Comparison of ENCODE assay signal across 29 mouse cellular contexts in genomic region chr5:145662007-145662406, GRCm38 (mm10). TPM values are rescaled to one million over a fixed set of nuclear protein-coding genes. Genes with fewer than 3 reads are reported as not detected.
DNase-seq lines count a peak whose midpoint lies in the region; ATAC-seq and TF ChIP-seq lines count a peak whose summit lies in the region.
"Had no signal": no experiment of that assay in that cellular context is flagged by ENCODE, and none has a peak within 500 bp of the region (broad histone marks: within the 10 kb centered on the region; RNA-seq: fewer than 3 reads in every experiment).

No protein-coding gene starts in this region.

- no peak overlapping the region for H3K4me2 ChIP-seq in embryonic facial prominence, embryonic 13.5 days
- no peak overlapping the region for H3K4me2 ChIP-seq in limb, embryonic 13.5 days (replicated peaks)
- no peak overlapping the region for H3K4me2 ChIP-seq in midbrain, embryonic 12.5 days (replicated peaks)
- no peak overlapping the region for H3K4me2 ChIP-seq in midbrain, postnatal 0 days (ENCODE audit: low read depth, low read length, poor library complexity, severe bottlenecking)
- H3K4me2 ChIP-seq: heart, embryonic 13.5 days; hindbrain, embryonic 12.5 days had no signal

- DNase-seq in embryonic facial prominence, embryonic 10.5 days (ENCODE audit: low spot score), result no peak
- DNase-seq in limb, embryonic 10.5 days (ENCODE audit: low spot score), result no peak
- no peak for DNase-seq in midbrain, postnatal 0 days (ENCODE audit: low spot score)
- no peak for DNase-seq in c-Kit-positive CD71-positive TER-119-positive erythroid progenitor cells, embryonic 14.5 days (ENCODE audit: low spot score)
- DNase-seq: adrenal gland, postnatal 10 days; B cell, adult 2 months; cerebellum, adult 11-12 months; cerebellum, adult 9-10 months; cerebellum, postnatal 25 days; gastrocnemius, adult 2 months; gastrocnemius, postnatal 25 days; heart, postnatal 4 days had no signal

- peak; percentile 64 for ATAC-seq in embryonic facial prominence, embryonic 13.5 days (ENCODE audit: insufficient number of reproducible peaks, insufficient read depth, low FRiP score, low TSS enrichment, low read depth)
- 0 out of 2 replicates have a peak, but pooled peaks have one; percentile 5 for ATAC-seq in limb, embryonic 13.5 days (ENCODE audit: low FRiP score, low read depth)
- ATAC-seq in midbrain, embryonic 12.5 days (ENCODE audit: low FRiP score, low read depth), result 0 out of 2 replicates have a peak, but pooled peaks have one; percentile 56
- no peak for ATAC-seq in midbrain, postnatal 0 days (ENCODE audit: low FRiP score)
- ATAC-seq: CD4-positive, CD25-positive, alpha-beta regulatory T cell, adult 4 months; forebrain, embryonic 14.5 days; hindbrain, embryonic 16.5 days; inflammation-experienced regulatory T-cells, adult 6 months had no signal

- H3K4me3 ChIP-seq in embryonic facial prominence, embryonic 13.5 days, result no peak overlapping the region
- no peak overlapping the region for H3K4me3 ChIP-seq in embryonic facial prominence, embryonic 10.5 days
- H3K4me3 ChIP-seq in limb, embryonic 13.5 days, result no peak overlapping the region
- H3K4me3 ChIP-seq in limb, embryonic 10.5 days, result no peak overlapping the region
- H3K4me3 ChIP-seq in midbrain, embryonic 12.5 days, result no peak overlapping the region
- no peak overlapping the region for H3K4me3 ChIP-seq in midbrain, postnatal 0 days (ENCODE audit: low read depth, low read length)
- H3K4me3 ChIP-seq: erythroblast, embryonic 14.5 days; forebrain, embryonic 10.5 days; gastrocnemius, adult 2 months; heart, embryonic 13.5 days; hindbrain, embryonic 12.5 days had no signal

- H3K9me3 ChIP-seq in embryonic facial prominence, embryonic 13.5 days, result peaks cover 45% of the 10 kb centered on the region
- H3K9me3 ChIP-seq in embryonic facial prominence, embryonic 10.5 days, result peaks cover 77% of the 10 kb centered on the region
- peaks cover 47% of the 10 kb centered on the region for H3K9me3 ChIP-seq in limb, embryonic 13.5 days
- H3K9me3 ChIP-seq in limb, embryonic 10.5 days (replicated peaks), result peaks cover 28% of the 10 kb centered on the region
- peaks cover 57% of the 10 kb centered on the region for H3K9me3 ChIP-seq in midbrain, embryonic 12.5 days
- H3K9me3 ChIP-seq in midbrain, postnatal 0 days (ENCODE audit: low read length), result peaks cover 44% of the 10 kb centered on the region

- H3K36me3 ChIP-seq in embryonic facial prominence, embryonic 13.5 days, result 0 out of 2 replicates have a peak, but pooled peaks cover 2% of the 10 kb centered on the region
- H3K36me3 ChIP-seq in embryonic facial prominence, embryonic 10.5 days (replicated peaks), result no peaks in the 10 kb centered on the region
- no peaks in the 10 kb centered on the region for H3K36me3 ChIP-seq in limb, embryonic 13.5 days
- H3K36me3 ChIP-seq in limb, embryonic 10.5 days, result no peaks in the 10 kb centered on the region
- no peaks in the 10 kb centered on the region for H3K36me3 ChIP-seq in midbrain, embryonic 12.5 days
- no peaks in the 10 kb centered on the region for H3K36me3 ChIP-seq in midbrain, postnatal 0 days (ENCODE audit: insufficient read depth, low read length)
- H3K36me3 ChIP-seq: forebrain, embryonic 10.5 days; heart, embryonic 13.5 days; hindbrain, embryonic 12.5 days had no signal

- no peaks in the 10 kb centered on the region for H3K27me3 ChIP-seq in embryonic facial prominence, embryonic 13.5 days
- H3K27me3 ChIP-seq in embryonic facial prominence, embryonic 10.5 days (replicated peaks; ENCODE audit: low read depth, poor library complexity, severe bottlenecking), result no peaks in the 10 kb centered on the region
- H3K27me3 ChIP-seq in limb, embryonic 13.5 days, result no peaks in the 10 kb centered on the region
- H3K27me3 ChIP-seq in limb, embryonic 10.5 days (ENCODE audit: low read depth, poor library complexity, severe bottlenecking), result no peaks in the 10 kb centered on the region
- no peaks in the 10 kb centered on the region for H3K27me3 ChIP-seq in midbrain, embryonic 12.5 days
- H3K27me3 ChIP-seq in midbrain, postnatal 0 days (ENCODE audit: insufficient read depth, low read length), result no peaks in the 10 kb centered on the region
- H3K27me3 ChIP-seq: heart, embryonic 13.5 days; hindbrain, embryonic 12.5 days had no signal

- 86% methylated on average over 7 of the region's 7 CpGs for WGBS in embryonic facial prominence, embryonic 13.5 days
- WGBS in embryonic facial prominence, embryonic 10.5 days, result 87% methylated on average over 7 of the region's 7 CpGs
- 84% methylated on average over 7 of the region's 7 CpGs for WGBS in limb, embryonic 13.5 days
- 88% methylated on average over 7 of the region's 7 CpGs for WGBS in limb, embryonic 10.5 days
- 84% methylated on average over 7 of the region's 7 CpGs for WGBS in midbrain, embryonic 12.5 days
- 85% methylated on average over 7 of the region's 7 CpGs for WGBS in midbrain, postnatal 0 days

- no peak overlapping the region for H3K9ac ChIP-seq in embryonic facial prominence, embryonic 13.5 days
- no peak overlapping the region for H3K9ac ChIP-seq in limb, embryonic 13.5 days
- no peak overlapping the region for H3K9ac ChIP-seq in midbrain, embryonic 12.5 days (replicated peaks)
- H3K9ac ChIP-seq in midbrain, postnatal 0 days (replicated peaks; ENCODE audit: low read length, poor library complexity, severe bottlenecking), result no peak overlapping the region
- H3K9ac ChIP-seq: heart, embryonic 13.5 days; hindbrain, embryonic 12.5 days had no signal

- H3K4me1 ChIP-seq in embryonic facial prominence, embryonic 13.5 days, result no peaks in the 10 kb centered on the region
- H3K4me1 ChIP-seq in embryonic facial prominence, embryonic 10.5 days, result no peaks in the 10 kb centered on the region
- H3K4me1 ChIP-seq in limb, embryonic 13.5 days, result no peaks in the 10 kb centered on the region
- H3K4me1 ChIP-seq in limb, embryonic 10.5 days, result no peaks in the 10 kb centered on the region
- no peaks in the 10 kb centered on the region for H3K4me1 ChIP-seq in midbrain, embryonic 12.5 days
- no peaks in the 10 kb centered on the region for H3K4me1 ChIP-seq in midbrain, postnatal 0 days (ENCODE audit: insufficient read depth, low read length)
- H3K4me1 ChIP-seq: forebrain, embryonic 10.5 days; heart, embryonic 13.5 days; hindbrain, embryonic 12.5 days had no signal

- no peak for TF ChIP-seq CTCF in midbrain, postnatal 0 days (IDR thresholded peaks at IDR 0.05)

- no peak overlapping the region for H3K27ac ChIP-seq in embryonic facial prominence, embryonic 13.5 days
- H3K27ac ChIP-seq in embryonic facial prominence, embryonic 10.5 days (replicated peaks), result no peak overlapping the region
- no peak overlapping the region for H3K27ac ChIP-seq in limb, embryonic 13.5 days
- no peak overlapping the region for H3K27ac ChIP-seq in limb, embryonic 10.5 days
- H3K27ac ChIP-seq in midbrain, embryonic 12.5 days (replicated peaks), result no peak overlapping the region
- no peak overlapping the region for H3K27ac ChIP-seq in midbrain, postnatal 0 days (ENCODE audit: low read depth, low read length)
- H3K27ac ChIP-seq: forebrain, embryonic 10.5 days; gastrocnemius, adult 2 months; heart, embryonic 13.5 days; hindbrain, embryonic 12.5 days had no signal

RNA-seq across cellular contexts. Expression of gene Cyp3a41a, which starts 57.9 kb away (rescaled TPM):
- polyA plus RNA-seq in embryonic facial prominence, embryonic 13.5 days (2015; fragmentation: Nextera tagmentation; extraction: Ambion mirVana), result not detected in 2 replicates
- not detected in 2 replicates for polyA plus RNA-seq in embryonic facial prominence, embryonic 10.5 days (2016; fragmentation: Nextera tagmentation; extraction: Ambion mirVana)
- not detected in 2 replicates for polyA plus RNA-seq in limb, embryonic 13.5 days (2015; fragmentation: Nextera tagmentation; extraction: Ambion mirVana)
- not detected in 2 replicates for polyA plus RNA-seq in limb, embryonic 10.5 days (2016; fragmentation: Nextera tagmentation; extraction: Ambion mirVana)
- polyA plus RNA-seq in midbrain, embryonic 12.5 days (2016; fragmentation: Nextera tagmentation; extraction: Ambion mirVana), result not detected in 2 replicates
- total RNA-seq in midbrain, postnatal 0 days (2014; rRNA removed), result not detected in 2 replicates
- not detected in 2 replicates for polyA plus RNA-seq in midbrain, postnatal 0 days (2015; fragmentation: Nextera tagmentation; extraction: Ambion mirVana)
- total RNA-seq: gastrocnemius, adult 2 months; gastrocnemius, postnatal 25 days; granulocyte monocyte progenitor cell, adult 5-6 weeks; heart, postnatal 4 days; MEL had no signal
- polyA plus RNA-seq: brain, embryonic 14.5 days; CD4-positive, CD25-positive, alpha-beta regulatory T cell, adult 4 months; cortical plate, adult 2 months; embryonic facial prominence, embryonic 14.5 days; erythroblast, embryonic 14.5 days; forebrain, embryonic 10.5 days; forebrain, embryonic 14.5 days; heart, embryonic 13.5 days; heart, postnatal 0 days; hindbrain, embryonic 12.5 days; hindbrain, embryonic 16.5 days; inflammation-experienced regulatory T-cells, adult 6 months had no signal
